Mouse (Mus musculus) c-Kit-positive CD71-negative TER-119-negative erythroid progenitor cells, embryonic 14.5 days (primary cell): ENCODE results near the gene Tmem164.

Experiments
- DNase-seq: peaks from one replicate; pipeline ENCODE4 v3.0.0-alpha.2; 2013; ENCODE audit warnings: low read depth

The Tmem164 gene

DNA sequence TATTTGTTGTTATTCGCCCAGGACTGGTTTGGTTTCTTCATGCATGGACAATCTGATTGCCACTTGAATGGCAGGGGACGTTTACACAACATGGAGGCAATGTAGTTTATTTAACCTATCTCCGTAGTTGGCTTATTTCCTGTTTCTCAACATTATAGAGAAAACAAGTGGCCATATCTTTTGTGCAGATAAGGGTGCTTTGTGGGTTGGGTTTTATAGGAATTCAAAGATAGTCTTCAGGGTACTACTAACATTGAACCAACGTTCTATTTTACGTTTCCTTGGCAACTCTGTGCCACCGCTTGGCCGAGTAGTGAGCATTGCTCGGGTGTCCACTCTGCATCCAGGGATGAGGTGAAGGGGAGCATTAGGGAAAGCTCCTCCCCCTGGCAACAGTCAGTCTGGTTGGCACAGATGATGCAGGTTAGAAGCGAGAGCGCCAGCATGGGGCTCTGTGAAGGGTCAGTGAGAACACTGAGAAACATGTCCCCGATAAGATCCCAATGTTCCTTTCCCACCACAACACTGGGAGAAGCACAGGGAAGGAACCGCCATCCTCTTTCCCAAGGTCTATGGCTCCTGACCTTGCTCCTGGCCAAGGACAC lies 148.8 kb downstream of the Tmem164 start:
- DNase-seq, result no peak

GRCm38 (mm10) chrX:142830572-142830971 lies 149.4 kb downstream of the Tmem164 start:
- no peak for DNase-seq

- no peak for DNase-seq
Observed at GRCm38 (mm10) chrX:142832221-142832620, 151.0 kb downstream of the Tmem164 start.

DNA sequence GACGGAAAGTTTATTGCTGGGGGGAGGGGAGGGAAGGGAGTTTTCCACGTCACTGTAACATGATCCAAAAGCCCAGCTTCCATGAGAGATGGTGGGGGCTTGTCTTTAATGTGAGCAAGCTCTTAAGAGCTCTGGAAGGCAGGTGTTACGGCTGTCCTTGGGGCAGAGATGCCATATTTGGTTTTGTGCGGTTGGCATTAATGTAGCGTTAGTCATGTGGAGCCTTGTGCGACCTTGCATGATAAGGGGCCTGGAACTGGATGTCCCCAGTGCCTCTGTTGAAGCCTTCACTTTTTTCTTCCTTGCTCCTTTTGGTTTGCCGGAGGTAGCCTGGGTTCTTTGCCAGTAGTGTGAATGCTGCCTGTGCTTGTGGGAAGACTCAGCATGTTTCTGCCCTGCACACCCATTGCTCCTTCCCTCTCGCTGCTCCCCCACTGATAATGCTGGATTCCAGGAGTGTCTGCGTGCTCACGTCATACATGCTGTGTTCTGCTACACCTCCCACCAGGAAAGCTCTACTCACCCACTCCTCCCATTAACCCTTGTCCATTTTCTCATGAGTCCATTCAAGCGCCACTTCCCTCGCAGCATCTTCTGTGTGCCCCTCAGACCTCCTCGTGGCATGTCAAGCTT lies 152.1 kb downstream of the Tmem164 start:
- no peak for DNase-seq

- DNase-seq, result no peak
Observed at GRCm38 (mm10) chrX:142834807-142835206, 153.6 kb downstream of the Tmem164 start.

DNA sequence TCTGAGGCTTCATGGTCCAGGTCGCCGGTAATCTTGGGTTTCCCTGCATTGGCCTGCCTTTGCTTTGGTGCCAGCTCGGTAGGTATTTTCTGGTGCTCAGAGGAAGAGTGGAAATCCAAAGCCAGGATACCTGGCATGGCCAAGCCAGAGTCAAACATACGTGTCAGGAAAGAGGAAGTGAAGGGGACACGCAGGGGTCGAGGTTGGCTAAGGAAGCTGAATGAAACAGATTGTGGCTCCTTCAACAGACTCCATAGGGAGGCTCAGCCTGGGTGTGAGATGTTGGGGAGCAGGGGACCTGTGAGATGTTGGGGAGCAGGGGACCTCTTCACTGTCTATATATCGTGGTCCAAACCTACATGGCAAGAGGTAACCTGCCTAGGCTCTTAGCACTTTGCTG lies 155.2 kb downstream of the Tmem164 start:
- DNase-seq, result no peak

- DNase-seq, result no peak
Observed at GRCm38 (mm10) chrX:142837316-142837715, 156.1 kb downstream of the Tmem164 start.

DNA sequence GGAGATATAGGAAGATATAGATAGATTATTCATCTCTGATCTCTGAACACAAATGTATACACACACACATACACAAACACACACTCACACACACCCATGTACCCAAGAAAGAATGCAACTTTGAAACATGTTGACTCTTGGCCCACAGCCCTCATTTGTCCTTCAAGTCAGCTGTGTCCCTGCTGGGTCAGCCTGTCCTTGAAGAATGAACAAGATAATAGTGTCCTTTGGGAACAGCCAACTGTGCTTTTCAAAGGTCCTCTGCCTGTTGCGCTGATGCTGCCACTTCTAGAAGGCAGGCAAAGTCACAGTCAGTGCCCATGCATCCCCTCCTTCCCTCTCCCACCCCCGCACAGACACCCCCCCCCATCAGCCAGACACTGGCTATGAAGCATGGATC lies 157.6 kb downstream of the Tmem164 start:
- no peak for DNase-seq

- no peak for DNase-seq
Observed at GRCm38 (mm10) chrX:142839411-142839810, 158.2 kb downstream of the Tmem164 start.

DNA sequence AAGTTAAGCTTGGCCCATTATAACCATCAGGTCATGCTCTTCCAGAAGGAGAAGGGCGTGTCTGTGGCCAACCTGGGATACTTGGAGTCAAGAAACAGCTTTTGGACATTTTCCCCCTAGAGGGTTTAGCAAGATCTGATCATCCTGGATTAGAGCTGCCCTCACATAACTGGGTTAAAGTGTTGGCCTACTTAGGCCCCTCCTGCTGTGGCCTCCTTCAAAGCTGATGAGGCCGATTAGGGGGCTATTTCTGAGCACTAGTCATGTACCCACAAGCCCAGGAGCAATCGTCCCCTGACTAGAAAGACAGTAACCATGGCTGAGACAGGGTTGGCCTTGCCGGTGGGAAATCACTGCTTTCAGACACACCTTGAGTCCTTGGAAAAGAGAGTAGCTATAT lies 160.7 kb downstream of the Tmem164 start:
- no peak for DNase-seq

- no peak for DNase-seq
Observed at GRCm38 (mm10) chrX:142846266-142846665, 165.1 kb downstream of the Tmem164 start.

- DNase-seq, result no peak
Observed at GRCm38 (mm10) chrX:142848032-142848431, 166.8 kb downstream of the Tmem164 start.

- no peak for DNase-seq
Observed at GRCm38 (mm10) chrX:142869844-142870243, 188.6 kb downstream of the Tmem164 start.

DNA sequence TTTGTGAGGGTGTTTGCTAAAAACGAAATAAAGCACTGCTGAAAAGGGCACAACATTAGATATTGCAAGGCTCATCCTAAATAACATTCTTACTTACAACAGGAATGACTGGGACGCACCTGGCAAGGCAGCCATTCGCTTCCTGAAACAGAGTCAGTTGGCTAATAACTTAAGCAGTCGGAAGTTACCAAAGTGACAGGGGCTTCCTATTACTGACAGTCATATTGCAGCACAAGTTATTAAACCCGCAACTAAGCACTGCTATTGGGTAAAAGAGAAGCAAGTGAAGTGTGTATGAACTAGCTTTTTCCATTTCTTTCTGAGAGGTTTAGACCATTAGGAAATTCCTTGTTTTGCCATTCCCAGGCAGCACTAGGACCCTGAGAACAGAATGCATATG lies 201.0 kb downstream of the Tmem164 start:
- DNase-seq, result no peak

DNA sequence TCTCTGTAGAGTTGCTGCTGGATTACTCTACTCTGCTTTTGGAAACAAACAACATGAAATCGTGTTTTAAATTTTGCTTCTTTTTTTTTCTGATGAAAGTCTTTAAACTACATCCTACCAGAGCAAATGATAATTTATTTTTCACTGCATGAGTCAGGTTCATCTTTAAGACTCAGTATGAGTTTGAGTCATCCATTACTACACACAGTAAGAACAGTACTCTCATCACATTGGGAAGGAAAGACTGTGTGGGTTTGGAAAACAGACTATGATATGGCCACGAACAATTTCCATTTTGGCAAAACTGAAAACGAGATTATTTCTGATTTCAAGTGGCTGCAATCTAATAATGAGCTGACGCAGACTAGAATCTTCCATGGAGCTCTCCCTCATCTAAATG lies 202.4 kb downstream of the Tmem164 start:
- no peak for DNase-seq

DNA sequence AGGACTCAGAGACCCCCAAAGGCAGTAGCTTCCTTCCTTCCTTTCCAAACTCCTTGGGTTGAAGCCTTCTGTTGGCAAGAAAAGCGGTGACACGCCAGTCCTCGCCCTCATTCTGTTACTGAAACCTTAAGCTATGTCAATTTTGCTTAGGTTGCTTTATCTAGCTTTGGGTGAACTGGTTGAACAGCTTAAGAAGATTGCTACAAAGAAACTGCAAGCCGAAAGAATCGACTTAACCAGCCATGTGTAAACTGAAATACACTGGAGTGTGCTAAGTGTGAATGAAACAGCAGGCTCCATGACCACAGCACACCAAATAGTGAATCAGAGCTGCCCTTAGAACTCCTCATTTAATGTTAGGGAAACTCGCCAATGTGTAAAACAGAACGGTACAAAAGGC lies 204.8 kb downstream of the Tmem164 start:
- DNase-seq, result no peak
